Mouse (Mus musculus) c-Kit-positive CD71-positive TER-119-negative erythroid progenitor cells, embryonic 14.5 days (primary cell): ENCODE measurements at regions not wholly inside any gene's neighbourhood (a gene's known extent, or its start where the extent isn't known, plus 50 kb on each side); places are given as distances from the start of the nearest gene placed in this dataset.

Source experiments
- DNase-seq: peaks from one replicate; pipeline ENCODE4 v3.0.0-alpha.2; 2013; ENCODE audit warnings: low read depth

- no peak for DNase-seq
Measured at GRCm38 (mm10) chr6:143622161-143622560, 455.1 kb downstream of the Etnk1 start.

DNA sequence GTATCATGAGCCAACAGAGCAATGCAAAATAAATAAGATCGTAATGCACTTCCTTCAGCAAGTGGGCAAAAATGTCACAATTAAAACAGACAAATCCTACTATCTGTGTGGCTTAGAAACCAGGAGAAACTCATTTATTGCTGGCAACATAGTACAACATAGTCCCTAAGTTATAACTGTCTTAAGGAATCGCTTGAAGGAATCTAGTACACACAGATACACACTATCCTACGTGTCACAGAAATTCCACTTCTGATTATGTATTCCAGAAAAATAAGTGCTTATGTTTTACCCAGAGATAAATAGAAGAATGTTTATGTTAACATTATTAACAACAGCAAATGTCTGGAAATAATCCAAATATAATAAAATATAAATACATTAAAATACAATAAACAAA, 457.9 kb downstream of the Etnk1 start:
- no peak for DNase-seq

- DNase-seq = no peak
Measured at GRCm38 (mm10) chr6:143631581-143631980, 464.6 kb downstream of the Etnk1 start.

DNA sequence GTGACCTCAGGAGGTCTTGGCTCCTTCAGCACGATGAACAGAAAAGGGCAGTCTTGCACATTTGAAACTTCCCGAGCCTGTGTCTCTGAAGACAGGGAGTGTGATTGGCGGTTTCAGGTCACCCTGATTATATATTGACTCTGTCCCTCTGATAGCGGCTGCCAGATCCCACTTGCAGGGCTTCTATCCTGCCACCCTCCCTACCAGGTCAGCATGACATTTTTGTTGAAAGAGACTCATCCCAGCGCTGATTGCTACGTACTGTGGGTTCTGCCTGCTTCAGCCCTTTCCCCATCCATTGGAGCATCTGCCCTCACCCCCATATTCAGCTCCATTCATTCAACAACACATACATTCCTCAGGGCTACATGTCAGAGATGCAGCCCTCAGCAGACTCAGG, 466.7 kb downstream of the Etnk1 start:
- DNase-seq = no peak

- DNase-seq = no peak
Measured at GRCm38 (mm10) chr6:143634334-143634733, 467.3 kb downstream of the Etnk1 start.

DNA sequence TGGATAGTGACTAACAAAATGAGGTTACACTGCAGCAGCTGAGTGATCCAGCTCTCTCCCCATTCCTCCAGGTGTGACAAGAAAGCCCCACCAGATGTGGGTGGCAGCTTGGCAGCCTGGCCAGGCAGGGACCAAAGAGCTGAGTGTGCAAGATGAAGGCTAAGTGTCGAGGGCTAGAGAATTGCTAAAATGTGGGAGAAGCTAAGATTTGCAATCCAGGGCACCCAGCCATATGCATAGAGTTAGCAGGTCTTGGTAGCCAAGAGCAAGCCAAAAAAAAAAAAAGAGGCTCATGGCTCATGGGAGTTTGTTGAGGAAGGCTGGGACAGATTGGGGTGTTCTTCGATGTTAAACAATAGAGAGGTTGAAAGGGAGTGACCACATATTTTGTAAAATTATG, 468.0 kb downstream of the Etnk1 start:
- DNase-seq = no peak

DNA sequence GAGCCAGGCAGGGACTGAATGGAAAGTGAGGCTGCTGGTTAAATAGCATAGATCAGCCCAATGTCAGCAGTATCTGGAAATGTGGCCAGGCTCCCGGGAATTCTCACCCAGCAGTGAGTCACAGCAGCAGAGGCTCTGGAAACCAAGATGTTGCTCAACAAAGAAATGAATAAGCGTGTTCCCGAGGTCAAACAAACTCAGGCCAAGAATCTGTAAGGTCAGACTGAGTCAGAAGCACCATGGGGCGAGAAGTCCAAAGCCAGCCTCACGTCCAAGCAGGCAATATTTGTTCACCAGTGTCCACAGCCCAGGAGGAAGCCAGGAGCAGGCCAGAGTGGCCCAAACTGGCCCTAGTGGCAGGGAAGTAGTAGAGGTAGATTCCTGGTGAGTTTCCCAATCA, 473.6 kb downstream of the Etnk1 start:
- DNase-seq = no peak

DNA sequence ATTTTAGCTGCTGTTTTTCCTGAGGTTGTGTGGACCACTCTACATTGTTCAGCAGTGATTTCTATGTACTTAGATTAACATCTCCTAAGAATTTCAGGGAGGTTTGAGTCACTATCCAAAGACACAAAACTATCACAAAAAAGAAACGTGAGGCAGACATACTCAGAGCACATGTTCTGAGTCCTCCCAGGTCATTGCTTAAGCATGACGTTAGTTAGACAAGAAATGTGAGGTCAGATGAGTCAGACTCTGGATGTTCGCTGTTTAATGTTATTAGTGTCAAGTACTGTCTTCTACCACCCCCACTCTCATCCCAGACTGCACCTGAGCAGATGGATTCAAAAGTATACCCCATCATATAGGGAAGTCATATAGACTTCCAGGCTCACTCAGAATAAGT, 475.0 kb downstream of the Etnk1 start:
- no peak for DNase-seq

DNA sequence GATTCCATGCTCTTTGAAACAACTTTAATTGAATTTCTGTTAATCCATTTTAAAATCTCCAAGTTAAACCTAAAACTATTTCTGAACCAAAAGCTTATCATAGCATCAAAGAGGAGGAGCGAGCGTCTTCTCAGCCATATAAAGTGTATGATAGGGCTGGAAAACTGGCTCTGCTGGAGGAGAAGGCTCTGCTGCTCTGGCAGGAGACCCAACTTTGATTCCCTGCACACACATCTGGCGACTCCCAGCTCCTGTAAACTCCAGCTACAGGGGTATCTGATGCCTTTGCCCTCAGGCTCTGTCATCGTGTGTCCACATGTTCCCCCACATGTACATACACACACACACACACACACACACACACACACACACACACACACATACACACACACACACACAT, 479.0 kb downstream of the Etnk1 start:
- no peak for DNase-seq

GRCm38 (mm10) chr6:143648501-143648900, 481.5 kb downstream of the Etnk1 start:
- DNase-seq = no peak

DNA sequence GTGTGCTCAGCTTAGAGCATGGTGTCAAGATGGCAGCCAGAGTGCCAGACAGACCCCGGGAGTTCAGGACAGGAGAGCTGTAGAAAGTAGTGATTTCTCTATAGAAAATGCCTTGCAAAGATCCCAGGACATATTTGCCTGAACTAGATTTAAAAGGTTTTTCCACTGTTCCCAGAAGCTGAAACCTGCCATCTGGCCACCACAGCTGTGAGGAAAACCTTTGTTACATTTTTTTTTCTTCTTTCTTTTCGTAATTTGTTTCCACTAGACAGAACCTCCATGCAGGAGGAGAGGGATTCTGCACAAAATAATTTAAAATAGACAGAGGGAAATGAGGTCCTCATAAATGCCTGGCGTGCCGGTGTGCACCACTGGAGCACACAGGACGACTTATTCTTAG, 489.6 kb downstream of the Etnk1 start:
- DNase-seq = no peak

- no peak for DNase-seq
Measured at GRCm38 (mm10) chr6:143660837-143661236, 493.8 kb downstream of the Etnk1 start.

DNA sequence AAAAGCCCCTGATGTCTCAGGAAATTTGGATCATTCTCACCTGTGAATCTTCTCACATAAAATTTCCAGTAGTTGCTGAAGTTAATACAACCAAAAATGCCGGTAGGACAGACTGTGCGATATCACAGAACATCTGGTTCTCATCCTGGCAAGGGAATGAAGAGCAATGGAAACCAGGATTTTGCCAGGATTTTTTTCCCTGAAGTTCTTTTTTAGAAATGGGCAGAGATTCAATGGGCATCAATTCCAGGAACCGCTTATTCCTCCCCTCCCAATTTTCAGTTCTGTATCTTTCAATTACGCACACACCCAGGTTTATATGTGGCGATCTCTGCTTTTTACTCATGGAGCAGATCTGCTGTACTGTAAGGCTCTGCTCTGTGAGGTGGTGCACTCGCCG, 496.3 kb downstream of the Etnk1 start:
- no peak for DNase-seq

GRCm38 (mm10) chr6:143665374-143665773, 498.4 kb downstream of the Etnk1 start:
- DNase-seq = no peak

GRCm38 (mm10) chr6:143668551-143668950, 501.5 kb downstream of the Etnk1 start:
- no peak for DNase-seq

DNA sequence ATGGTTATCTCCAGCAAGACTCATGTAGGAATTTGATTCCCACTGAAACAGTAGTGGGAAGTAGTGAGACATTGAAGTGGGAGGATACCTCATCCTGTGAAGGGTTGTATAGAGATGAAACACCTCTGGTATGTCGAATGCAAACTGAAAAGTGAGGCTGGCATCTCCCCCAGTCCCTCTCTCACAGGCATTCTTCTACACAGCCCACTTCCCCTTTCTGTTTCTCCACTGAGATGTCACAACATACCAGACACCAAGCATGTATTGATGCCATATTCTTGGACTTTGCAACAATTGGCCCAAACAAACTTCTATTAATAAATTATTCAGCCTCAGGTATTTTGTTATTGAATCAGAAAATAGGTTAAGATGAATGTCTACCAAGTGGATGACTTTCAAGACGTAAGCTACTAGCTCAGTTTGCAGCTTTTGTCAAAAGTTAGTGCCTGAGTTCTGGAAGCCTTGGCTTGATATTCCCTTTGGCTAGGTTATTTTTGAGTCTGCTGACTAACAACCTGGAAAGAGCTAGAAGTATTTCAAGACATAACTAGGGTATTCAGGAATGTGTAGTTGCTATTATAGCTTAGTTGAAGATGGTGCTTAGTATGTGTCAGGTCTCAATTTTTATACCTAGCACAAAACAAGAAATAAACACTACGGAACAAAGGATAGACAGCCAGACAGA, 502.6 kb downstream of the Etnk1 start:
- no peak for DNase-seq

DNA sequence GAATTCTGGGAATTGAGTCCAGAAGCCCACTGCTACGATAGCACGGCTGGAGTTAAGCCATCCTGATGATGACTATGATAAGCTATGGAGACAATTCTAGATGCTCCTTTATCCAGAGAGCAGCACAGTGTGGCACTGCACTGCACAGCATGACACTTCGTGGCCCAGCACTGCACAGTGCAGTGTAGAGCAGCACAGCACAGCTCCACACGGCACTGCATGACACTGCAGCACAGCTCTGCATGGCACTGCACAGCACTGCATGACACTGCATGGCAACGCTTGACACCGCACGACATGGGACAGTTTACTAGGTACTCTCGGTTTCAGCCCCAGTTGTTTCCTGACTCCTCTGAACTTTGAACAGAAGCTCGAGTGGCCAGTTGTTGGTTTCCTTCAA, 523.1 kb downstream of the Etnk1 start:
- no peak for DNase-seq

DNA sequence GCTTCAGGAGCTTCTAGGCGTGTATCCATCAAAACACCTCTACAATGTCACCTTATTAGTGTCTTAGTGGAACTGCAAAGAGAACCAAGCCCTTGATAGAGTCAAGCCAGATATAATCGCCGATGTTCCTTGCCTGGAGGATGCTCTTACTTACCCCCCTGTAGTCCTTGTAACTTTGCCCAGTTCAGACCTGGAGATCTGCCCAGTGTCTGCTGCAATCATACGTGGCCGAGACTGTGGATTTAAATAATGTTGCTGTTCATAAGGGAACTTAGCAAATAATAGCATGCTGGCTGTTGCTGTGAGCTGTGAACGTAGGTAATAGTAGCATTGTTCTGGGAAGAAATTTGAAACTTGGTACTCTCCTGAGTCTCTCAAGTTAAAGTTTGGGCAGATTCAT, 523.8 kb downstream of the Etnk1 start:
- no peak for DNase-seq

DNA sequence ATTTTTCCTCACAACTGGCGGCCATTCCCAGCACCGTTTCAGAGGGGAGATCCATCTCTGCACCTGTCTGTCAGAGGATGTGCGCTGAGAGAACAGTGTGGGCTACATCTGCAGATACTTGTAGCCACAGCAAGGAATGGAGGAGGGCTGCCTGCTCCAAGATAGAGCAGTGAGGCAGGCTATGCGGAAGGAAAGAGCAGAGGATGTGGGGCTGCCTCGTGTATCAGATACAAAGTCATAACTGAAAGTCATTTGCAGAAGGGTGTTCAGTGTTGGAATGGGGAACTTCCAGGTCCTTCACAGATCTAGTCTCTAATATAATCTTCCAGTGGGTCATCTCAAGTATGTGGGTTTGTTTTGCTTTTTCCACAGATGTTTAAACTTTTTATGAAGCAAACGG, 531.0 kb downstream of the Etnk1 start:
- DNase-seq = no peak

DNA sequence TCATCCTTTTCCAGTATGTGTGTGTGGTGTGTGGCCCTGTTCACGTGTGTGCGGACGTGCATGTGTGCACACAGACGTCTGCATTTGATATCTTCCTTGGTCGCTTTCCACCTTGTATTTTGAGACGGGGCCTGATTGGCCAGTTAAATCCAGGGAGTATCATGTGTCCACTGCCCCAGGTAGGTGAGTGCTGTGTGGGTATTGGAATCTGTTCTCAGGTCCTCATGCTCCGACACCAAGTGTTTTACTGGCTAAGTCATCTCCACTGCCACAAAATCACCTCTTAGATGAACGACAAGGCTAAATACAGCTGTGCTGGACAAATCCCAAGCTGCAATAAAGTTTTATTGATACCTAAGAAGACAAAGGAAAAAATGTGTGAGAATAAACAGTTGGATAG, 537.0 kb downstream of the Etnk1 start:
- DNase-seq = no peak

GRCm38 (mm10) chr6:143706451-143706850, 539.4 kb downstream of the Etnk1 start:
- no peak for DNase-seq

- DNase-seq = no peak
Measured at GRCm38 (mm10) chr6:143714461-143714860, 547.4 kb downstream of the Etnk1 start.

DNA sequence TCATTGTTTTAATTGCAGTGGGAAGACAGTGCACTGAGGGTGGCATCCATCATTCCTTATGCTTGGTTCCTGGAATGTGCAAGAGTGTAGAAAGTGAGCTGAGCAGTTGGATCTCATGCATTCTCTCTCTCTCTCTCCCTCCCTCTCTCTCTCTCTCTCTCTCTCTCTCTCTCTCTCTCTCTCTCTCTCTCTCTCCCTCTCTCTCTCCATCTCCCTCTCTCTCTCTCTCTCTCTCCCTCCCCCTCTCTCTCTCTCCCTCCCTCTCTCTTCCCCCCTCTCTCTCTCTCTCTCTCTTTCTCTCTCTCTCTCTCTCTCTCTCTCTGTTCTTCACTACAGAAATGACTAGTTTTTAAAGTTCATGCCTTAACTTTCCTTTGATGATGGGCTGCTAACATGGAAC, 583.1 kb downstream of the Etnk1 start:
- no peak for DNase-seq
